Mouse (Mus musculus): Measurements from ENCODE around the gene Zfp628. TPM values are rescaled to one million over a fixed set of nuclear protein-coding genes. Genes with fewer than 3 reads are reported as not detected.

The Zfp628 gene
- polyA plus RNA-seq (2015; fragmentation: Nextera tagmentation; extraction: Ambion mirVana): 3.5 and 3.9 TPM in 2 replicates

- peaks cover 8% of the 10 kb centered on the region; the same call in 1 of the 2 replicates for H3K4me1 ChIP-seq (replicated peaks; ENCODE audit: insufficient read depth, low read length)
- no peak for TF ChIP-seq CTCF (IDR thresholded peaks at IDR 0.05; ENCODE audit: low read depth)
- peak; percentile 97 for DNase-seq (ENCODE audit: low spot score)
- peak within 1 kb of the TSS; percentile 79 for H3K4me2 ChIP-seq (ENCODE audit: low read length)
- H3K27ac ChIP-seq: peak within 1 kb of the TSS; percentile 97
- no peaks in the 10 kb centered on the region for H3K9me3 ChIP-seq (replicated peaks; ENCODE audit: low read length)
- H3K4me3 ChIP-seq (replicated peaks; ENCODE audit: low read depth, low read length): peak within 1 kb of the TSS; percentile 79
- whole genome bisulfite sequencing: under 1% methylated on average over 48 of the region's 56 CpGs
- H3K36me3 ChIP-seq (ENCODE audit: insufficient read depth, low read length): peaks cover 25% of the 10 kb centered on the region
- no peaks in the 10 kb centered on the region for H3K27me3 ChIP-seq (ENCODE audit: insufficient read depth, low read length)
- H3K9ac ChIP-seq (ENCODE audit: low read depth, low read length): peak within 1 kb of the TSS; percentile 88
- peak; percentile 85 for ATAC-seq (replicated peaks; ENCODE audit: low FRiP score, low read depth)
Observed at GRCm38 (mm10) chr7:4915007-4915665, at the start of gene Zfp628. Gene Zfp628 (plus strand): TSS chr7:4915217.

- H3K9me3 ChIP-seq (replicated peaks; ENCODE audit: low read length): no peaks in the 10 kb centered on the region
- H3K4me2 ChIP-seq (ENCODE audit: low read length): peak overlapping the region; percentile 54
- H3K4me1 ChIP-seq (replicated peaks; ENCODE audit: insufficient read depth, low read length): no peaks in the 10 kb centered on the region
- ATAC-seq (replicated peaks; ENCODE audit: low FRiP score, low read depth) (peak; percentile 100), DNase-seq (ENCODE audit: low spot score) (peak; percentile 99)
- peak overlapping the region; percentile 64 for H3K9ac ChIP-seq (ENCODE audit: low read depth, low read length)
- H3K27ac ChIP-seq: peak overlapping the region; percentile 63
- no peaks in the 10 kb centered on the region for H3K36me3 ChIP-seq (ENCODE audit: insufficient read depth, low read length)
- peak overlapping the region; percentile 44 for H3K4me3 ChIP-seq (replicated peaks; ENCODE audit: low read depth, low read length)
- 6% methylated on average over 40 of the region's 40 CpGs for WGBS
- H3K27me3 ChIP-seq (ENCODE audit: insufficient read depth, low read length): no peaks in the 10 kb centered on the region
- TF ChIP-seq CTCF (IDR thresholded peaks at IDR 0.05; ENCODE audit: low read depth): no peak
Observed at GRCm38 (mm10) chr7:4865579-4866493, 49.2 kb upstream of the Zfp628 start.

- WGBS: 33% methylated on average over 10 of the region's 10 CpGs
Observed at GRCm38 (mm10) chr7:4866631-4867180, 48.3 kb upstream of the Zfp628 start.

GRCm38 (mm10) chr7:4870133-4870532 is 44.9 kb upstream of the Zfp628 start, which contains the start of gene Isoc2b:
Gene Isoc2b (minus strand): TSS chr7:4870258.
- Histone ChIP-seq H3K9me3 (replicated peaks; ENCODE audit: low read length) (no peaks in the 10 kb centered on the region), H3K4me1 (replicated peaks; ENCODE audit: insufficient read depth, low read length) (no peaks in the 10 kb centered on the region), H3K4me3 (replicated peaks; ENCODE audit: low read depth, low read length) (no peak within 1 kb of the TSS), H3K4me2 (ENCODE audit: low read length) (no peak within 1 kb of the TSS), H3K27ac (no peak within 1 kb of the TSS), H3K36me3 (ENCODE audit: insufficient read depth, low read length) (no peaks in the 10 kb centered on the region), H3K9ac (ENCODE audit: low read depth, low read length) (no peak within 1 kb of the TSS), H3K27me3 (ENCODE audit: insufficient read depth, low read length) (no peaks in the 10 kb centered on the region)
- WGBS: 37% methylated on average over 6 of the region's 6 CpGs
- ATAC-seq (replicated peaks; ENCODE audit: low FRiP score, low read depth): no peak
- no peak for DNase-seq (ENCODE audit: low spot score)
- TF ChIP-seq CTCF (IDR thresholded peaks at IDR 0.05; ENCODE audit: low read depth): peak; percentile 16; the same call in 1 of the 2 replicates

More at GRCm38 (mm10) chr7:4866631-4867180, 48.3 kb upstream of the Zfp628 start:
- H3K4me1 ChIP-seq (replicated peaks; ENCODE audit: insufficient read depth, low read length): no peaks in the 10 kb centered on the region
- TF ChIP-seq CTCF (IDR thresholded peaks at IDR 0.05; ENCODE audit: low read depth): no peak
- H3K9me3 ChIP-seq (replicated peaks; ENCODE audit: low read length): no peaks in the 10 kb centered on the region
- H3K36me3 ChIP-seq (ENCODE audit: insufficient read depth, low read length): no peaks in the 10 kb centered on the region
- H3K27ac ChIP-seq: peak overlapping the region; percentile 63
- no peaks in the 10 kb centered on the region for H3K27me3 ChIP-seq (ENCODE audit: insufficient read depth, low read length)
- DNase-seq (ENCODE audit: low spot score) (peak; percentile 64), ATAC-seq (replicated peaks; ENCODE audit: low FRiP score, low read depth) (no peak)
- H3K4me2 ChIP-seq (ENCODE audit: low read length): peak overlapping the region; percentile 54
- H3K9ac ChIP-seq (ENCODE audit: low read depth, low read length): peak overlapping the region; percentile 57
- peak overlapping the region; percentile 44 for H3K4me3 ChIP-seq (replicated peaks; ENCODE audit: low read depth, low read length)

GRCm38 (mm10) chr7:4876753-4877221 is 38.2 kb upstream of the Zfp628 start, which contains the start of gene Isoc2a:
Gene Isoc2a (plus strand): TSS chr7:4877153.
- Histone ChIP-seq H3K27me3 (ENCODE audit: insufficient read depth, low read length) (no peaks in the 10 kb centered on the region), H3K4me1 (replicated peaks; ENCODE audit: insufficient read depth, low read length) (peaks cover 7% of the 10 kb centered on the region; the same call in 1 of the 2 replicates), H3K36me3 (ENCODE audit: insufficient read depth, low read length) (no peaks in the 10 kb centered on the region), H3K4me2 (ENCODE audit: low read length) (peak within 1 kb of the TSS; percentile 78), H3K4me3 (replicated peaks; ENCODE audit: low read depth, low read length) (peak within 1 kb of the TSS; percentile 48), H3K9me3 (replicated peaks; ENCODE audit: low read length) (no peaks in the 10 kb centered on the region), H3K27ac (0 out of 2 replicates have a peak within 1 kb of the TSS, but pooled peaks have one; percentile 25), H3K9ac (ENCODE audit: low read depth, low read length) (peak within 1 kb of the TSS; percentile 39)
- DNase-seq (ENCODE audit: low spot score) (peak; percentile 98), ATAC-seq (replicated peaks; ENCODE audit: low FRiP score, low read depth) (peak; percentile 100)
- under 1% methylated on average over 22 of the region's 22 CpGs for WGBS
- no peak for TF ChIP-seq CTCF (IDR thresholded peaks at IDR 0.05; ENCODE audit: low read depth)

All from kidney, postnatal 0 days (tissue).